Mouse (Mus musculus) hindbrain, embryonic 11.5 days (tissue): ENCODE measurements around the gene Nkd1. TPM values are rescaled to one million over a fixed set of nuclear protein-coding genes. Genes with fewer than 3 reads are reported as not detected.

Experiments used
- ATAC-seq: fragments of 200-750 bp; cut with Nextera tagmentation; 2 replicates; pipeline ENCODE4 v1.8.0; 2017; ENCODE audit warnings: mild to moderate bottlenecking, moderate TSS enrichment, moderate library complexity; ENCODE audit not compliant: low FRiP score
- DNase-seq: peaks from one replicate; pipeline ENCODE4 v3.0.0-alpha.2; 2015; ENCODE audit warnings: low spot score
- H3K27ac ChIP-seq: fragments of 300-500 bp; sonication (generic); 2 replicates; pipeline ENCODE4 v1.5.1; 2014; ENCODE audit warnings: mild to moderate bottlenecking, low read depth, low read length
- H3K27me3 ChIP-seq: fragments of 300-500 bp; sonication (generic); 2 replicates; pipeline ENCODE4 v1.6.1; 2014; ENCODE audit warnings: mild to moderate bottlenecking, low read length, moderate library complexity, mixed read lengths; ENCODE audit not compliant: control insufficient read depth, insufficient read depth
- H3K36me3 ChIP-seq: fragments of 300-500 bp; sonication (generic); 2 replicates; pipeline ENCODE4 v1.6.1; 2014; ENCODE audit warnings: mild to moderate bottlenecking, low read length, moderate library complexity, mixed read lengths; ENCODE audit not compliant: control insufficient read depth, insufficient read depth
- H3K4me1 ChIP-seq: fragments of 300-500 bp; sonication (generic); replicated peaks from 2 replicates; pipeline ENCODE4 v1.6.1; 2014; ENCODE audit warnings: low read length, mixed read lengths; ENCODE audit not compliant: control insufficient read depth, insufficient read depth
- H3K4me2 ChIP-seq: fragments of 300-500 bp; sonication (generic); replicated peaks from 2 replicates; pipeline ENCODE4 v1.6.1; 2014; ENCODE audit warnings: mild to moderate bottlenecking, low read depth, low read length
- H3K4me3 ChIP-seq: fragments of 300-500 bp; sonication (generic); 2 replicates; pipeline ENCODE4 v1.5.1; 2014; ENCODE audit warnings: low read depth, low read length
- H3K9ac ChIP-seq: fragments of 300-500 bp; sonication (generic); 2 replicates; pipeline ENCODE4 v1.6.1; 2014; ENCODE audit warnings: low read depth, low read length
- H3K9me3 ChIP-seq: fragments of 300-500 bp; sonication (generic); 2 replicates; pipeline ENCODE4 v1.6.1; 2016; ENCODE audit warnings: low read length; ENCODE audit not compliant: control insufficient read depth
- WGBS: fragments of 180-500 bp; shearing (Covaris S2); extraction: QIAGEN DNeasy Blood & Tissue Kit; methylation state at CpG from one replicate; pipeline ENCODE4 v1.1.7; 2014; 5-methylcytosine and 5-hydroxymethylcytosine counted together
- polyA plus RNA-seq: library from polyadenylated mRNA; unstranded; fragments of >200 nt; fragmentation: Nextera tagmentation; extraction: Ambion mirVana; gene quantifications from 2 replicates; pipeline ENCODE4 v1.2.1, GENCODE M21; 2014

Nkd1 gene
- polyA plus RNA-seq, 1 experiment from 2014 or later = 89.8 TPM

DNA sequence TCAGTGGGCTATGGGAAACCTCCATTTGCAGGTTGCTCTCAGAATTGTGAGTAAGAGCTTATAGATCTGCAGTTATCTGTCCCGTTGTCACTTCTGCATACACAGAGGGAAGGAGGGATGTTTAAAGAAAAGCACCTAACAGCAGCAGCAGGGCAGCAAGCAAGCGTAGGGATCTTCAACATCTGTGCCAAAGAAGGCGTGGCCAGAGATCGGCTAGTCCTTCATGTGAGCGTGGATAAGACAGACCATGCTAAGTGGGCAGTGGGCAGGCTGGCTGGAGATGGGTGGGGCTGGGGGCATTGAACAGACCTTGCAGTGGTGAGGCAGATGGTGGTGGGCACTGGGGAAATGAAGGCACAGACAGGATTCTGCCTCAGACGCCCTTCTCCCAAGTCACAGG, 69.1 kb downstream of the Nkd1 start:
- 0 out of 2 replicates have a peak, but pooled peaks cover 3% of the 10 kb centered on the region for H3K36me3 ChIP-seq
- 86% methylated on average over 6 of the region's 6 CpGs for WGBS
- H3K4me3 ChIP-seq = no peak overlapping the region
- no peaks in the 10 kb centered on the region for H3K27me3 ChIP-seq
- no peak overlapping the region for H3K9ac ChIP-seq
- no peaks in the 10 kb centered on the region for H3K4me1 ChIP-seq
- no peak overlapping the region for H3K27ac ChIP-seq
- no peaks in the 10 kb centered on the region for H3K9me3 ChIP-seq
- H3K4me2 ChIP-seq = no peak overlapping the region
- no peak for ATAC-seq
- no peak for DNase-seq

DNA sequence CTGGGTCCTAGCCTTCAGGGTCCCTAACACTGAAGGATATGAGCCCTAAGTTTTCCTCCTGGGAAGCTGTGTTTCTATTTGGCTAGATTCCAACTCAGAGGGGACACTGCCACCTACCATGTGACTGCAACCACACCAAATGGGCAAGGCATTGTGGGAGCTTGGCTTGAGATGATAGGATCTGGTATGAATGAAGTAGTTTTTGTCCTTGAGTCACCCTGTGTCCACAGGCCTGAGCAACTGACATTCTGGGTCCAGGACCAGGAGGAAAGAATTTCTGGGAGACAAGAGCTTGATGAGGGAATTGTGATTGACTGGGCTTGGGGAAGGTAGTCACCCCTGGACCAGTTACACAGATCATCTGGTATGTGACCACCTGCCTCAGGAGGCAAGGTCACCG, 72.8 kb downstream of the Nkd1 start:
- H3K4me3 ChIP-seq = no peak overlapping the region
- H3K9me3 ChIP-seq = no peaks in the 10 kb centered on the region
- DNase-seq (no peak), ATAC-seq (no peak)
- 96% methylated on average over 1 of the region's 1 CpGs for WGBS
- no peak overlapping the region for H3K4me2 ChIP-seq
- no peaks in the 10 kb centered on the region for H3K36me3 ChIP-seq
- H3K27ac ChIP-seq = no peak overlapping the region
- H3K27me3 ChIP-seq = no peaks in the 10 kb centered on the region
- no peak overlapping the region for H3K9ac ChIP-seq
- no peaks in the 10 kb centered on the region for H3K4me1 ChIP-seq

DNA sequence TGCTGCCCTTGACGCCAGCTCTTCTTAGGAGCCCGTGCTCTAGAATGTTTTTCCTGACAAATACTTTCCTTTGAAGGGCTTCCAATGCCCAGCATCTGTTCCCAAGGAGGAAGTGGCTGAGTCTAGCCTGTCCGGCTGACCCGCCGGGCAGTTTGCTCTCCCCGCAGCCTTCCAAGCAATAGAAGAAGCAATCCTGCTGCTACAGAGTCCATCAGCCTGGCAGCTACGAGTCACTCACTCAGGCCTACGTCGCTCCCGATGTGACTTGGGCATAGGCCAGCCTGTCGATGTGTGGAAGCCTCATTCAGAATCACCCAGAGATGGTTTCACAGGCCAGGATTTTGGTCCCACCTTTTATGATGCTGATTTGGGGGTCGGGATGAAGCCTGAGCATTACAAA, 74.9 kb downstream of the Nkd1 start:
- no peak overlapping the region for H3K4me3 ChIP-seq
- no peak overlapping the region for H3K4me2 ChIP-seq
- no peak overlapping the region for H3K27ac ChIP-seq
- H3K4me1 ChIP-seq = no peaks in the 10 kb centered on the region
- no peak overlapping the region for H3K9ac ChIP-seq
- DNase-seq (no peak), ATAC-seq (no peak)
- WGBS = 85% methylated on average over 12 of the region's 12 CpGs
- no peaks in the 10 kb centered on the region for H3K36me3 ChIP-seq
- H3K27me3 ChIP-seq = no peaks in the 10 kb centered on the region
- H3K9me3 ChIP-seq = no peaks in the 10 kb centered on the region

GRCm38 (mm10) chr8:88598578-88598977, 77.4 kb downstream of the Nkd1 start:
- Histone ChIP-seq H3K4me3 (no peak overlapping the region), H3K4me1 (no peaks in the 10 kb centered on the region), H3K9me3 (no peaks in the 10 kb centered on the region), H3K36me3 (no peaks in the 10 kb centered on the region), H3K27me3 (no peaks in the 10 kb centered on the region), H3K27ac (no peak overlapping the region), H3K9ac (no peak overlapping the region), H3K4me2 (no peak overlapping the region)
- WGBS = 68% methylated on average over 5 of the region's 5 CpGs
- DNase-seq (no peak), ATAC-seq (no peak)

- Histone ChIP-seq H3K4me2 (no peak overlapping the region), H3K9ac (no peak overlapping the region), H3K9me3 (no peaks in the 10 kb centered on the region), H3K27me3 (no peaks in the 10 kb centered on the region), H3K27ac (no peak overlapping the region), H3K4me3 (no peak overlapping the region), H3K4me1 (no peaks in the 10 kb centered on the region; the same call in 1 of the 2 replicates), H3K36me3 (no peaks in the 10 kb centered on the region)
- no peak for ATAC-seq
- no peak for DNase-seq
- 90% methylated on average over 7 of the region's 7 CpGs for WGBS
Measured at GRCm38 (mm10) chr8:88599491-88599890, 78.3 kb downstream of the Nkd1 start.

DNA sequence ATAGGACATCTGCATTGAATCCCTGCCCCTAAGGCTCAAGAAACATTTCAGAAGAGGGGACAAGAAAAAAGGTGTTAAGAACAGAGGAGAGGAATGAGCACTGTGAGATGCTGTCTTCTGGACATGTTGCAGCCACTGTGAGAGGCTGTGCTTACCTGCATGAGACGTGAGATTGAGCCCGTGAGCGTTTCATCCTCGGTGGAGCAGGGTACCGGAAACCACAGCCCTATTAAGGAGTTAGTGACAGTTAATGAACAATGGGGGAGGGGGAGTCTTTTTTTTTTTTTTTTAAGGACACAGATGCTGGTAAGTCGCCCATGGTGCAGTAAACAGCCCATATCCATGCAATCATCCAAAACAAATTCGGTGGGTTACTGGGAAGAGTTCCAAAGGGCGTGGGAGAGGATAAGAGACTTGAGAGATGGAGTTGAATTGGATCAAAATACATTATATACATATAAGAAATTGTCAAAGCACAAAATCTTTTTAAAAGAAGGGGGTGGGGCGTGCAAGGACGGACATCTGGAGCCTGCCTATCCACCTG, 82.4 kb downstream of the Nkd1 start:
- Histone ChIP-seq H3K4me2 (peak overlapping the region; percentile 46), H3K4me1 (peaks cover 7% of the 10 kb centered on the region), H3K36me3 (no peaks in the 10 kb centered on the region), H3K9me3 (no peaks in the 10 kb centered on the region), H3K4me3 (peak overlapping the region; percentile 24), H3K27ac (peak overlapping the region; percentile 62), H3K27me3 (no peaks in the 10 kb centered on the region), H3K9ac (peak overlapping the region; percentile 44)
- DNase-seq = peak; percentile 44
- under 1% methylated on average over 10 of the region's 10 CpGs for WGBS
- peak; percentile 31 for ATAC-seq

- H3K27ac ChIP-seq = peak overlapping the region; percentile 62
Measured at GRCm38 (mm10) chr8:88604065-88605038, 83.2 kb downstream of the Nkd1 start.

DNA sequence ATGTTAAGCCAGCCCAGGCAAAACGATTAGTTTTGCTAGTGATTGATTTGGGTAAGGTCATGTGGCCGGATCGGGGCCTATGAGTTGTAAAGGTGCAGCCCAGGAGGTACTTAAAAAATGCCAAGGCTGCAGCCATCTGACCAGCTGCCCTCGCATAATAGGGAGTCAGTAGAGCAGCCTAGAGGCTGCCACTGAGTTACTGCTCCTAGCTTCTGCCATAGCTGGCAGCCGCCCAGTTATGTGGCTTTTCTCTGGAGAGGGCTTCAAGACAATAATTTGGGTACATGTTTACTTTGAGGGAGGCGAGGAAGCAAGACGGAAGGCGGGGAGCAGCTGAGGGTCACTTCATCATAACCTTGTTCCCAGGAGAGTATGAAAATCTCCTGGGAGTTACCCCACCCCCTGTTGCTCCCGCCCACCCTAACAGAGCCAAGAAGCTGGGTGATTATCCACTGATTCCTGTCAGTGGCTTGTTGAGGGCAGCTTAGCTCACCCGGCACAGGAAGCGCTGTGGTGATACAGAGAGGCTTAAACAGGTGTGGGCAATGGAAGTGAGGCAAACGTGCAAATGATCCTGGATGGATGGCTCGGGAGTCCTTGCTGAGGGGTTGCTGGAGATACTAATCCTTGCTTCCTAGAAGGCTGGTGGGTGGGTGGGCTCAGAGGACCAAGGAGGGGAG, 84.3 kb downstream of the Nkd1 start:
- no peak for DNase-seq

More at GRCm38 (mm10) chr8:88604065-88605038, 83.2 kb downstream of the Nkd1 start:
- H3K27me3 ChIP-seq = no peaks in the 10 kb centered on the region
- peak overlapping the region; percentile 46 for H3K4me2 ChIP-seq
- peak; percentile 93 for DNase-seq
- H3K9ac ChIP-seq = peak overlapping the region; percentile 44
- no peaks in the 10 kb centered on the region for H3K9me3 ChIP-seq
- H3K4me3 ChIP-seq = peak overlapping the region; percentile 24
- H3K4me1 ChIP-seq = peaks cover 7% of the 10 kb centered on the region
- H3K36me3 ChIP-seq = no peaks in the 10 kb centered on the region
- ATAC-seq = peak; percentile 95
- 5% methylated on average over 20 of the region's 20 CpGs for WGBS

More for the DNA sequence above, 84.3 kb downstream of the Nkd1 start:
- no peak for ATAC-seq
- Histone ChIP-seq H3K4me1 (peaks cover 7% of the 10 kb centered on the region), H3K9ac (no peak overlapping the region), H3K4me2 (no peak overlapping the region), H3K36me3 (no peaks in the 10 kb centered on the region), H3K4me3 (no peak overlapping the region), H3K27me3 (no peaks in the 10 kb centered on the region), H3K9me3 (no peaks in the 10 kb centered on the region), H3K27ac (no peak overlapping the region)
- WGBS = 58% methylated on average over 13 of the region's 13 CpGs
